Mouse (Mus musculus): ENCODE measurements at regions not wholly inside any gene's neighbourhood (a gene's known extent, or its start where the extent isn't known, plus 50 kb on each side); places are given as distances from the start of the nearest gene placed in this dataset.
"Not testable (repeated sequence)": the region's sequence is repeated elsewhere in the genome, so short reads cannot be mapped to it uniquely, and the experiment has no call there.

DNA sequence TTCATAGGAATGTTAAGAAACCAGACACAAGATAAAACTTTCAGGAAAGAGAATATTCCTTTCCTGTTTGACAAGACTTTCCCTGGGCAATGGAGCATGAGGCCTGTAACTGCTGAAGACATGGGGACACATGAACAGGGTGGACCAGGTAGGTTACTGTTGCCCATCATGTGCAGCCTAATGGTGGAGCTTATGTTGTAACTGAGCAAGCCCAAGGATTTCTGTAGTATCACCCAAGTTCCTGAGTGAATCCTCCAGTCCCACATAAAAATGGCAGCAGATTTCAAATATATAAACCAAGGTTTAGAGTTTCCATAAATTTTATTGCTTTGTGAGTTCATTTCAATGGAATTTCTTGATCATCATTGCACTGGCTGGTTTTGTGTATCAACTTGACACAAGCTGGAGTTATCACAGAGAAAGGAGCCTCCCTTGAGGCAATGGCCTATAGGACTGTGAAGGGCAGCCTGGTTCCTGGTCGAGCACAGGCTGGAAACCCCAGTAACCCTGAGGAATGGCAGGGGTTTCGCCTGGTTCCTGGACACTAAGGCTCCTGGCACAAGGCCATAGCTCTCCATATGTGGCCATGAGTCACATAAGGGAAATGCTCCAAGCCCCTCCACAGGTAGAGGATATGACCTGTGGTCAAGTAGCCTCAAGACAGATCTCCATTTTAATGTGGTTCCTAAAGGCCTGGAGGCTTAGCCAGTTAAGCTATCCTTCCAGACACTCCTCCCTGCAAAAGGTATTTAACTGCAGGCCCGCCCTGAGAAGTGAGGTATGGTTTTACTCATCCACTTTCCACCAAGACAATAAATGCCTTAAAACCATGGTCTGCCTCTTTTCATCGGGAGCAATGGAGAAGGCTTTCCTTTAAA, 92.9 kb upstream of the Pfn2 start:
- Histone ChIP-seq H3K36me3 (no peaks in the 10 kb centered on the region), H3K27ac (no peak overlapping the region), H3K9me3 (replicated peaks) (no peaks in the 10 kb centered on the region), H3K4me3 (no peak overlapping the region), H3K4me1 (no peaks in the 10 kb centered on the region), H3K27me3 (ENCODE audit: low read depth, poor library complexity, severe bottlenecking) (no peaks in the 10 kb centered on the region)
- no peak for DNase-seq (ENCODE audit: low spot score)
- 89% methylated on average over 4 of the region's 4 CpGs for WGBS

DNA sequence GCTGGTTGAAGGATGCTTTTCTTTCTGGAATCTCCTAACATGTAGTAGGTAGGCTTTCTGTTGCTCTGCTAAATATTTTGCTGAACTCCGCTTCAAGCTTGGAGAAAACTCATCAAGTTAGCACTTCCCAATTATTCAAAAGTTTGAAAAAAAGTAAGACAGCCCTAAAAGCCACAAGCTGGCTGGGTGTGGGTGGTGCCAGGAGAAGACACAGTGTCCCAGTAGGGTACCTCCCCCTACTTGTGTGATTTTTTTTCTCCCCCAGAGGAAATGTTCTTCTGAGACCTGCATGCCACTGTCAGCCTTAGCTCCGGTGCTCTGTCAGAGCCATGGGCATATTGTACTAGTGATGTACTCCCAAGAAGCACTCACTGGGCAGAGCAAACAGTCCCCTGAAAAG, 96.8 kb upstream of the Pfn2 start:
- no peaks in the 10 kb centered on the region for H3K36me3 ChIP-seq
- 90% methylated on average over 2 of the region's 2 CpGs for WGBS
- no peak overlapping the region for H3K4me3 ChIP-seq
- DNase-seq (ENCODE audit: low spot score): no peak
- no peaks in the 10 kb centered on the region for H3K4me1 ChIP-seq
- H3K27me3 ChIP-seq (ENCODE audit: low read depth, poor library complexity, severe bottlenecking): no peaks in the 10 kb centered on the region
- no peak overlapping the region for H3K27ac ChIP-seq
- no peaks in the 10 kb centered on the region for H3K9me3 ChIP-seq (replicated peaks)

DNA sequence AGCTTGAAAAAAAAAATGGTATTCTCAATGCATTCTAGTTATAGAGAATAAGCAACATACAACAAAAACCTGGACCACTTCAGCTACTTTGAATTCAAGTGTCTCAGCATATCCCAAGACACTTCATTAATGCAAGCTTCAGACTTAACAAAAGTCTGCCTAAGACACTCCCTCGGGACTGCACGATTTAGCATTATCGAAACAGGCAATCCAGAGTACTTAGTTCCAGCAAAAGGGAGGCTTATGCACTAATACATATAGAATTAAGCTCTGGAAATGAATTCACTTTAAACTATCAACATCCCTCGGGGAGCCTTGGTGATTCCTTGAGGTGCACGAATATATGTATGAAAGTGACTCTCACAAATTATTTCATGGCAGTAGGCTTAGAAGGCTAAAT, 97.9 kb upstream of the Pfn2 start:
- no peaks in the 10 kb centered on the region for H3K4me1 ChIP-seq
- no peaks in the 10 kb centered on the region for H3K36me3 ChIP-seq
- H3K27me3 ChIP-seq (ENCODE audit: low read depth, poor library complexity, severe bottlenecking): no peaks in the 10 kb centered on the region
- H3K9me3 ChIP-seq (replicated peaks): no peaks in the 10 kb centered on the region
- 92% methylated on average over 5 of the region's 5 CpGs for WGBS
- H3K27ac ChIP-seq: no peak overlapping the region
- H3K4me3 ChIP-seq: no peak overlapping the region
- DNase-seq (ENCODE audit: low spot score): no peak

DNA sequence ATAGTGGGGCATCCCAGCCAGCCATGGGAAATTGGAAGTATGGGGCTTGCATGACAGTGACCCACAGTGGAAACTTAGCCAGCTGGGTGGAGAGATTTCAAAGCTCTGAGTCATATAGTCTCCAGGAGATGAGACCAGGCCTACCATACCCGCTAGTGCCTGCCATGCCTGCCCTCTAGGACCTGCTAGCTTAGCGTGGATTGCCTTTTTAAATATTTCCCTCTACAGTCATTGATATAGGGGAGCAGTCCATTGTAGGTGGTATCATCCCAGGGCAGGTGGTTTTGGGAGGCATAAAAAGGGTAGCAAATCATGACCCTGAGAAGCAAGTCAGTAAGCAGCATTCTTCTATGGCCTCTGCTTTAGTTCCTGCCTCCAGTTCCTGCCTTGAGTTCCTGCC, 99.5 kb upstream of the Pfn2 start:
- no peak overlapping the region for H3K27ac ChIP-seq
- no peaks in the 10 kb centered on the region for H3K36me3 ChIP-seq
- no peaks in the 10 kb centered on the region for H3K27me3 ChIP-seq (ENCODE audit: low read depth, poor library complexity, severe bottlenecking)
- WGBS: 87% methylated on average over 2 of the region's 2 CpGs
- H3K9me3 ChIP-seq (replicated peaks): no peaks in the 10 kb centered on the region
- no peak for DNase-seq (ENCODE audit: low spot score)
- no peak overlapping the region for H3K4me3 ChIP-seq
- H3K4me1 ChIP-seq: no peaks in the 10 kb centered on the region

DNA sequence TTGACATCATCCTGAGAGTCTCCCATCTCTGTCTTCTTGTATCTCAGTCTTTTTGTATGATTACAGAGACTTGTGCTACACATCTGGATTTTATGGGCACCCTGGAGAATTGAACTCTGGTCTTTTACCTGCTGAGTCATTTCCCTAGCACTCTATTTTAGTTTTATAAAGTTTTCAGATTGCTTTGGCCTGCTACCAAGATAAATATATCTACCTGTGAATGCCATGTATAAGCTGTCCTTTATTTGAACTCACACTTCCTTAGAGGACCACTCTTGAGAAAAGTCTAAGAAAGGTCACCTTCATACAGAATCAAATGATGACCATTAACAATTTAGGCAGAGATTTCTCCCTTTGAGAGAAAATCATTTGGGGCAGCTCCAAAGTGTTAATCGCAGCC, 100.8 kb upstream of the Pfn2 start:
- H3K36me3 ChIP-seq: no peaks in the 10 kb centered on the region
- H3K4me1 ChIP-seq: no peaks in the 10 kb centered on the region
- no peaks in the 10 kb centered on the region for H3K27me3 ChIP-seq (ENCODE audit: low read depth, poor library complexity, severe bottlenecking)
- H3K9me3 ChIP-seq (replicated peaks): no peaks in the 10 kb centered on the region
- no peak overlapping the region for H3K4me3 ChIP-seq
- no peak overlapping the region for H3K27ac ChIP-seq
- WGBS: 86% methylated on average over 1 of the region's 1 CpGs
- no peak for DNase-seq (ENCODE audit: low spot score)

DNA sequence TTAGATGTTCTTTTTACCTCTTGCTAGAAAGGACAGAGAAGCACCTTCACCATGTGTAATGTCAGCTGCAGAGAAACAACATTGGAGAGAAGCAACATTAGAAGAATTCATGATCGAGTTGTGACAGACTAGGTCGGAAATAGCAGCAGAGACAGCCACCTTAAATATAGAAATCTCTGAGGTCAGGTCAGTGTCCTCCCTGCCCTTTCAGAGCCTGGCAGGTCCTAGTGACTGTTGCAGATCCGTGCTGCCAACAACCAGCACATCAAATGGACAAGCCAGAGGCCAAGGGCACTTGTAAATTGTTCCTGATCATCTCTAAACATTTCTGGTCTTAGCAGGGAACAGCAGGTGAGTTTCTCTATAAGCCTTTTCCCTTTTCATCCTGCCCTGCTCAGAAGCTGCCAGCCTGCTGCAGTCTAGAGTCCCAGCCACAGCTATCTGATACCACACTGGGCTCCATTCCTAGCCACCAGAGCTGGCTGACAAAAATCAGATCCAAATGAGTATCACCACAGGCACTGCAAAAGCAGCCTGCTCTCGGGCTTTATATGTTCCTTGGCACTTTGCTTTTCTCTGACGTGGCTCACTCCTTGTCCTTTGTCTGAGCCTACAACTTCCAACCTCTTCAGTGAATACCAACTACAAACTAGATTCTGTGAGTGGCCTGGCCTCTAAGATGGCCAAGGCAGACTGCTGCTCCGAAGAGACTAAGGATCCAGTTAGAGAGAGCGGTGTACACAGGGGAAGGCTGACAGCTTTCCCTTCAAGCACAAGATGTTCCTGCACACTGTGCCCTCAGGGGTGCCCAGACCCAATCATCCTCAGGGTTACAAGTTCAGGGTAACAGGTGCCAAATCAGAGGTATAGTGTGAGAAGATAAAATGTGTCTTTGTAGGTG, 102.8 kb upstream of the Pfn2 start:
- Histone ChIP-seq H3K27ac (no peak overlapping the region), H3K9me3 (replicated peaks) (no peaks in the 10 kb centered on the region), H3K4me3 (no peak overlapping the region), H3K4me1 (no peaks in the 10 kb centered on the region), H3K27me3 (ENCODE audit: low read depth, poor library complexity, severe bottlenecking) (no peaks in the 10 kb centered on the region), H3K36me3 (no peaks in the 10 kb centered on the region)
- DNase-seq (ENCODE audit: low spot score): no peak
- 78% methylated on average over 7 of the region's 7 CpGs for WGBS

DNA sequence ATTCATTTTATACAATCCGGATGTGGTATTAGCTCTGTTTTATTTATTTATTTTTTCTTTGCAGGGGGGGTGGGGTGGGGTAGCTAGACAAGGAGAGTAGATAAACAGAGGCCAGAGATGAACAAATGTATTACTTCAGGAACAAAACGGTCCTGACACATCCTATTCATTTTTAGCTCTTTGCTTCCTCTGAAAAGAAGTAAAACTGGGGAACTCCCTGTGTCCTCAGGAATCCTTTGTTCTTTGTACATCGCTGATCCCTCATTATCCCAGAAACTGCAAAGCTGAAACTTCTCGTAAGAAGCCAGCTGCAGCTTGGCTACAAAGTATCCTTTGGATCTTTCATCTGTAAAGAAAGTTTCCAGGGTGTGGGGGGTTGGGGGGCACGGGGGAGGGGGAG, 103.6 kb upstream of the Pfn2 start:
- H3K36me3 ChIP-seq: no peaks in the 10 kb centered on the region

GRCm38 (mm10) chr3:57957352-57957751, 109.5 kb upstream of the Pfn2 start:
- no peak overlapping the region for H3K27ac ChIP-seq
- H3K36me3 ChIP-seq: no peaks in the 10 kb centered on the region
- no peak for DNase-seq (ENCODE audit: low spot score)
- no peaks in the 10 kb centered on the region for H3K27me3 ChIP-seq (ENCODE audit: low read depth, poor library complexity, severe bottlenecking)
- H3K4me3 ChIP-seq: no peak overlapping the region
- 92% methylated on average over 4 of the region's 4 CpGs for WGBS
- H3K4me1 ChIP-seq: no peaks in the 10 kb centered on the region
- H3K9me3 ChIP-seq (replicated peaks): no peaks in the 10 kb centered on the region

More for the DNA sequence above, 103.6 kb upstream of the Pfn2 start:
- WGBS: 64% methylated on average over 5 of the region's 5 CpGs
- no peak for DNase-seq (ENCODE audit: low spot score)
- H3K27me3 ChIP-seq (ENCODE audit: low read depth, poor library complexity, severe bottlenecking): no peaks in the 10 kb centered on the region
- no peaks in the 10 kb centered on the region for H3K9me3 ChIP-seq (replicated peaks)
- H3K4me1 ChIP-seq: no peaks in the 10 kb centered on the region
- H3K4me3 ChIP-seq: no peak overlapping the region
- H3K27ac ChIP-seq: no peak overlapping the region

DNA sequence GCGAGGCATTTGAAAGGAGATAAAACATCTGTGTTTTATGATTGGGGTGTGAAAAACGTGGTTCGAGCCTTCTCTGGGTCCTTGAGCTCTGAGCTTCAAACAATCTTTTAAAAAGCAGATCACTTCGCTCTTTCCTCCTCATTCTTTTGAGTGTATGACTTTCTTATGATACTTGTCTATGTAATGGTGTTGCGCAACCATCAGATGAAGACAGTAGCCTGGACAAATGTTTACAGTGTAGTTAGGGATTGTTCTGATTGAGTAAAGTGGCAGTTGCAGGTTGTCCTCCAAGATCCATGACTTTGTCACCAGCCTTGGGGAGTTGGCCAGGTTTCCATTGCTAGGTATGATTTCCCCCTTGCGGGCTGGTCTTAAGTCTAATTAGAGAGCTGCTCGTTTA, 116.1 kb upstream of the Pfn2 start:
- Histone ChIP-seq H3K4me3 (no peak overlapping the region), H3K9me3 (replicated peaks) (no peaks in the 10 kb centered on the region), H3K27ac (no peak overlapping the region), H3K36me3 (no peaks in the 10 kb centered on the region), H3K27me3 (ENCODE audit: low read depth, poor library complexity, severe bottlenecking) (no peaks in the 10 kb centered on the region), H3K4me1 (no peaks in the 10 kb centered on the region)
- WGBS: 90% methylated on average over 7 of the region's 7 CpGs
- no peak for DNase-seq (ENCODE audit: low spot score)

GRCm38 (mm10) chr3:57970614-57971013, 122.7 kb upstream of the Pfn2 start:
- H3K27me3 ChIP-seq (ENCODE audit: low read depth, poor library complexity, severe bottlenecking); H3K27ac ChIP-seq; H3K9me3 ChIP-seq (replicated peaks); H3K36me3 ChIP-seq; H3K4me1 ChIP-seq; DNase-seq (ENCODE audit: low spot score); H3K4me3 ChIP-seq: not testable (repeated sequence)
- WGBS: 92% methylated on average over 2 of the region's 2 CpGs

GRCm38 (mm10) chr3:57972469-57973245, 124.8 kb upstream of the Pfn2 start:
- Histone ChIP-seq H3K4me3 (no peak overlapping the region), H3K9me3 (replicated peaks) (no peaks in the 10 kb centered on the region), H3K36me3 (no peaks in the 10 kb centered on the region), H3K27ac (no peak overlapping the region), H3K4me1 (peaks cover 8% of the 10 kb centered on the region), H3K27me3 (ENCODE audit: low read depth, poor library complexity, severe bottlenecking) (no peaks in the 10 kb centered on the region)
- no peak for DNase-seq (ENCODE audit: low spot score)
- WGBS: 65% methylated on average over 6 of the region's 6 CpGs

- 86% methylated on average over 3 of the region's 3 CpGs for WGBS
- H3K4me3 ChIP-seq: no peak overlapping the region
- no peaks in the 10 kb centered on the region for H3K9me3 ChIP-seq (replicated peaks)
- DNase-seq (ENCODE audit: low spot score): no peak
- no peak overlapping the region for H3K27ac ChIP-seq
- H3K36me3 ChIP-seq: no peaks in the 10 kb centered on the region
- H3K27me3 ChIP-seq (ENCODE audit: low read depth, poor library complexity, severe bottlenecking): no peaks in the 10 kb centered on the region
- peaks cover 8% of the 10 kb centered on the region for H3K4me1 ChIP-seq
These were observed 125.7 kb upstream of the Pfn2 start for GRCm38 (mm10) chr3:57973546-57973945.

DNA sequence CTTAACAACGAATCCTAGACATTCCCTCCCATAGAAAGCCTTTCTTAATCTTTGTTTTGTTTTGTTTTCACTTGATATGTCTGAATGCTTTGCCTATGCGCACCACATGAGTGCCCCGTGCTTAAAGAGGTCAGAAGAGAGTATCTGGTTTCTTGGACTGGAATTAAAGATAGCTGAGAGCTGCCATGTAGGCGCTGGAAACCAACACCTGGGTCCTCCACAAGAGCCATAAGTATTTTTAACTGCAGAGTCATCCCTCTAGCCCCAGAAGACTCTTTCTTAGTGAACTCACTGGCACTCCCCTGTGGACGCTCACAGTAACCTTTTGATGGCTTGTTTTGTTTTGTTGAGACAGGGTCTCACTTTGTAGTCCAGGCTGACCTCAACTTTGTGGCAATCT, 127.5 kb upstream of the Pfn2 start:
- DNase-seq (ENCODE audit: low spot score): no peak
- Histone ChIP-seq H3K36me3 (no peaks in the 10 kb centered on the region), H3K27me3 (ENCODE audit: low read depth, poor library complexity, severe bottlenecking) (no peaks in the 10 kb centered on the region), H3K27ac (no peak overlapping the region), H3K4me1 (peaks cover 8% of the 10 kb centered on the region), H3K4me3 (no peak overlapping the region), H3K9me3 (replicated peaks) (no peaks in the 10 kb centered on the region)
- 77% methylated on average over 5 of the region's 5 CpGs for WGBS
